Mouse (Mus musculus) thymus, postnatal 25 days (tissue): Measurements from ENCODE around the gene Lpar5.
"Not testable (repeated sequence)": the region's sequence is repeated elsewhere in the genome, so short reads cannot be mapped to it uniquely, and the experiment has no call there.

ENCODE experiments used
- DNase-seq: peaks from one replicate; pipeline ENCODE4 v3.0.0; 2022

Lpar5 gene

GRCm38 (mm10) chr6:125067571-125067995 lies at the start of gene Lpar5:
TSS of gene Lpar5 (plus strand) at chr6:125067920.
- DNase-seq: no peak

GRCm38 (mm10) chr6:125030532-125030931 lies 37.2 kb upstream of the Lpar5 start:
- peak; percentile 67 for DNase-seq

- no peak for DNase-seq
Measured at GRCm38 (mm10) chr6:125031604-125032003, 36.1 kb upstream of the Lpar5 start.

GRCm38 (mm10) chr6:125038666-125039065 lies 29.1 kb upstream of the Lpar5 start:
- DNase-seq: no peak

- DNase-seq: no peak
Measured at GRCm38 (mm10) chr6:125039131-125039530, 28.6 kb upstream of the Lpar5 start.

- DNase-seq: peak; percentile 88
Measured at GRCm38 (mm10) chr6:125039533-125040153, 28.1 kb upstream of the Lpar5 start, which contains the start of gene Ing4. TSS of gene Ing4 (plus strand) at chr6:125039760.

- no peak for DNase-seq
Measured at GRCm38 (mm10) chr6:125040221-125040620, 27.5 kb upstream of the Lpar5 start.

GRCm38 (mm10) chr6:125041047-125041446 lies 26.7 kb upstream of the Lpar5 start:
- no peak for DNase-seq

GRCm38 (mm10) chr6:125042081-125042480 lies 25.6 kb upstream of the Lpar5 start:
- DNase-seq: no peak

- peak; percentile 72 for DNase-seq
Measured at GRCm38 (mm10) chr6:125046691-125047090, 21.0 kb upstream of the Lpar5 start.

- no peak for DNase-seq
Measured at GRCm38 (mm10) chr6:125049678-125050077, 18.0 kb upstream of the Lpar5 start, which contains the start of gene Acrbp. TSS of gene Acrbp (plus strand) at chr6:125049689.

- peak; percentile 26 for DNase-seq
Measured at GRCm38 (mm10) chr6:125051237-125051636, 16.5 kb upstream of the Lpar5 start.

GRCm38 (mm10) chr6:125061493-125061892 lies 6.2 kb upstream of the Lpar5 start:
- DNase-seq: no peak

- no peak for DNase-seq
Measured at GRCm38 (mm10) chr6:125062511-125062910, 5.2 kb upstream of the Lpar5 start.

GRCm38 (mm10) chr6:125063906-125064305 lies 3.8 kb upstream of the Lpar5 start:
- DNase-seq: no peak

- DNase-seq: not testable (repeated sequence)
Measured at GRCm38 (mm10) chr6:125065223-125065622, 2.5 kb upstream of the Lpar5 start.

- DNase-seq: peak; percentile 74
Measured at GRCm38 (mm10) chr6:125071170-125071895, 3.6 kb downstream of the Lpar5 start.

GRCm38 (mm10) chr6:125071896-125072279 lies 4.2 kb downstream of the Lpar5 start:
- no peak for DNase-seq

- DNase-seq: peak; percentile 43
Measured at GRCm38 (mm10) chr6:125073825-125074224, 6.1 kb downstream of the Lpar5 start.

- DNase-seq: no peak
Measured at GRCm38 (mm10) chr6:125081394-125081793, 13.7 kb downstream of the Lpar5 start.

- no peak for DNase-seq
Measured at GRCm38 (mm10) chr6:125081797-125082560, 14.3 kb downstream of the Lpar5 start.

- DNase-seq: no peak
Measured at GRCm38 (mm10) chr6:125082801-125083386, 15.2 kb downstream of the Lpar5 start.

GRCm38 (mm10) chr6:125084424-125084823 lies 16.7 kb downstream of the Lpar5 start:
- peak; percentile 75 for DNase-seq
